Mouse (Mus musculus) spleen, adult 2 months (tissue): Measurements from ENCODE around the gene Chpf. TPM values are rescaled to one million over a fixed set of nuclear protein-coding genes. Genes with fewer than 3 reads are reported as not detected.
A peak's percentile ranks its signal among the peaks of the same experiment; 100 is the strongest.

Source experiments
- DNase-seq, 2 experiments: peaks; one replicate each; pipeline versions ENCODE4 v3.0.0 to v3.0.0-alpha.2; 2012 to 2021; ENCODE audit warnings: low spot score in 2 of 2, low read depth in 1 of 2
- H3K27ac ChIP-seq: fragments of 200-500 bp; 2 replicates; pipeline ENCODE4 v1.5.1; 2012; ENCODE audit warnings: low read length, inconsistent platforms; ENCODE audit not compliant: insufficient read depth
- H3K27me3 ChIP-seq: fragments of 200-500 bp; 2 replicates; pipeline ENCODE4 v1.6.1; 2012; ENCODE audit warnings: mild to moderate bottlenecking, moderate library complexity, low read length, inconsistent platforms; ENCODE audit not compliant: control insufficient read depth, insufficient read depth
- H3K36me3 ChIP-seq: fragments of 200-500 bp; 2 replicates; pipeline ENCODE4 v1.6.1; 2012; ENCODE audit warnings: mild to moderate bottlenecking, low read length, inconsistent platforms; ENCODE audit not compliant: control insufficient read depth, insufficient read depth
- H3K4me1 ChIP-seq: fragments of 200-500 bp; 2 replicates; pipeline ENCODE4 v1.6.1; 2011; ENCODE audit warnings: inconsistent platforms; ENCODE audit not compliant: control insufficient read depth, insufficient read depth, insufficient read length
- H3K4me3 ChIP-seq: fragments of 200-500 bp; 2 replicates; pipeline ENCODE4 v1.5.1; 2011; ENCODE audit warnings: mild to moderate bottlenecking, inconsistent platforms; ENCODE audit not compliant: insufficient read depth, insufficient read length; ENCODE audit errors: extremely low read depth
- CTCF ChIP-seq: fragments of 200-500 bp; IDR thresholded peaks from 2 replicates; pipeline ENCODE4 v1.5.1; 2011; ENCODE audit warnings: mild to moderate bottlenecking, inconsistent platforms; ENCODE audit not compliant: insufficient read depth, insufficient read length, insufficient replicate concordance; ENCODE audit errors: extremely low read depth
- POLR2A ChIP-seq: fragments of 200-500 bp; IDR thresholded peaks from 2 replicates; pipeline ENCODE4 v1.6.1; 2011; ENCODE audit warnings: low read depth, low read length, inconsistent platforms
- WGBS: fragments of 180-500 bp; shearing (Covaris S2); methylation state at CpG from one replicate; pipeline ENCODE4 v1.1.7; 2018; 5-methylcytosine and 5-hydroxymethylcytosine counted together
- polyA plus RNA-seq: library from polyadenylated mRNA; depleted of rRNA; stranded (reverse); fragments of >200 nt; gene quantifications from 2 replicates; pipeline ENCODE4 v1.2.3, GENCODE M21; 2012

Gene Chpf
- polyA plus RNA-seq, 1 experiment: 30.4 TPM

- DNase-seq: no peak
- Histone ChIP-seq H3K27me3 (peaks cover 33% of the 10 kb centered on the region), H3K4me3 (no peak overlapping the region), H3K27ac (no peak overlapping the region), H3K36me3 (0 out of 2 replicates have a peak, but pooled peaks cover 2% of the 10 kb centered on the region), H3K4me1 (peaks cover 14% of the 10 kb centered on the region)
- WGBS: 4% methylated on average over 10 of the region's 10 CpGs
- no peak for TF ChIP-seq POLR2A
- no peak for TF ChIP-seq CTCF
These were observed 31.6 kb downstream of the Chpf start for GRCm38 (mm10) chr1:75447265-75448051.

- WGBS: 6% methylated on average over 20 of the region's 20 CpGs
- no peak overlapping the region for H3K27ac ChIP-seq
- peaks cover 14% of the 10 kb centered on the region for H3K4me1 ChIP-seq
- no peak overlapping the region for H3K4me3 ChIP-seq
- no peak for DNase-seq
- TF ChIP-seq POLR2A (no peak), CTCF (no peak)
- H3K36me3 ChIP-seq: 0 out of 2 replicates have a peak, but pooled peaks cover 2% of the 10 kb centered on the region
- H3K27me3 ChIP-seq: peaks cover 33% of the 10 kb centered on the region
These were observed 32.5 kb downstream of the Chpf start for GRCm38 (mm10) chr1:75446656-75447055.

- under 1% methylated on average over 22 of the region's 22 CpGs for WGBS
- H3K27me3 ChIP-seq: peaks cover 26% of the 10 kb centered on the region
- no peak overlapping the region for H3K27ac ChIP-seq
These were observed 33.1 kb downstream of the Chpf start for GRCm38 (mm10) chr1:75445751-75446611.

DNA sequence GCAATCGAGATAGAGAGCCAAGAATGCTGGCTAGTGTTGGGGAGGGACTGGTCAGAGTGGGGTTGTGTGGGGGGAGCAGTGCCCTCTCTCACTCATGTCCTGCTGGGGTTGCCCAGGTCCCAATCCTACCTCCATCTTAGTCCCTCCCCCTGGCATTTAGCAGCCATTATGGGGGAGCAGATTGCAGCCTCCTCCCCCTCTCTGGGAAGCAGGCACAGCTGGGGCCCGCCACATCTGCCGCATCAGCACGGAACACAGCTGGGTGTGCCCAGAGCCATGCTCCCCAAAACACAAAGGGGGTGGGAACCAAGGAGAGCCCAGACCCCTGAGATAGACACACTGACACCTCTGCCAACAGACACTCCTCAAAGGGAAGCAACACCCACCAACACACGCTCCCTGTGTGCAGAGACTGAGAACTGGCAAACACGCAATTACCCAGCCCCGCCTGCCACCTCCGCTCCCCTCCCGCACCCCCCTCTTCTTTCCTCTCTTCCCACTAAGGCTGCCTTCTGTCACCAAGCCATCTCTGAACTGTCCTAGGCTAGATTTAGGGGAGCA is 33.9 kb downstream of the Chpf start:
- TF ChIP-seq CTCF (no peak), POLR2A (no peak)
- H3K36me3 ChIP-seq: peaks cover 5% of the 10 kb centered on the region; the same call in 1 of the 2 replicates
- no peak overlapping the region for H3K27ac ChIP-seq
- no peak for DNase-seq
- peaks cover 10% of the 10 kb centered on the region for H3K4me1 ChIP-seq
- H3K4me3 ChIP-seq: no peak overlapping the region
- 10% methylated on average over 9 of the region's 9 CpGs for WGBS
- peaks cover 21% of the 10 kb centered on the region for H3K27me3 ChIP-seq

More at GRCm38 (mm10) chr1:75445751-75446611, 33.1 kb downstream of the Chpf start:
- no peak for TF ChIP-seq POLR2A
- peak; percentile 95 for TF ChIP-seq CTCF
- Histone ChIP-seq H3K4me1 (peaks cover 14% of the 10 kb centered on the region), H3K36me3 (0 out of 2 replicates have a peak, but pooled peaks cover 2% of the 10 kb centered on the region), H3K4me3 (no peak overlapping the region; the same call in 1 of the 2 replicates)
- peak; percentile 14 to 64 for DNase-seq

GRCm38 (mm10) chr1:75444208-75444607 is 34.9 kb downstream of the Chpf start:
- H3K27ac ChIP-seq: no peak overlapping the region

GRCm38 (mm10) chr1:75443247-75444024 is 35.7 kb downstream of the Chpf start:
- DNase-seq: no peak
- 77% methylated on average over 13 of the region's 13 CpGs for WGBS
- no peak overlapping the region for H3K27ac ChIP-seq
- H3K27me3 ChIP-seq: peaks cover 10% of the 10 kb centered on the region
- H3K4me3 ChIP-seq: no peak overlapping the region
- peaks cover 6% of the 10 kb centered on the region for H3K4me1 ChIP-seq
- TF ChIP-seq CTCF (no peak), POLR2A (no peak)
- peaks cover 5% of the 10 kb centered on the region; the same call in 1 of the 2 replicates for H3K36me3 ChIP-seq

More at GRCm38 (mm10) chr1:75444208-75444607, 34.9 kb downstream of the Chpf start:
- Histone ChIP-seq H3K4me3 (no peak overlapping the region), H3K27me3 (peaks cover 15% of the 10 kb centered on the region), H3K36me3 (peaks cover 5% of the 10 kb centered on the region; the same call in 1 of the 2 replicates), H3K4me1 (peaks cover 9% of the 10 kb centered on the region)
- WGBS: 59% methylated on average over 3 of the region's 3 CpGs
- TF ChIP-seq POLR2A (no peak), CTCF (no peak)
- no peak for DNase-seq
